19 mouse cellular contexts compared by ENCODE assay signal in genomic region chr14:61223740-61224139, GRCm38 (mm10). TPM values are rescaled to one million over a fixed set of nuclear protein-coding genes. Genes with fewer than 3 reads are reported as not detected.
DNase-seq lines count a peak whose midpoint lies in the region; ATAC-seq and TF ChIP-seq lines count a peak whose summit lies in the region.
"Had no signal": no experiment of that assay in that cellular context is flagged by ENCODE, and none has a peak within 500 bp of the region (broad histone marks: within the 10 kb centered on the region; RNA-seq: fewer than 3 reads in every experiment).

No protein-coding gene starts in this region.

- DNase-seq in layer of hippocampus, postnatal 36 days: peak; percentile 6 to 11
- no peak for DNase-seq in layer of hippocampus, adult 11-12 months (ENCODE audit: low spot score)
- peak; percentile 46 for DNase-seq in embryo, embryonic 10.5 days (ENCODE audit: low spot score)
- DNase-seq in cerebellum, adult 9-11 months: no peak
- no peak for DNase-seq in right cerebral cortex, postnatal 14 days
- DNase-seq: gastrocnemius, adult 2 months; liver; liver, postnatal 0 days; lung, postnatal 36 days; right cerebral cortex, adult 18-20 months had no signal

- H3K4me3 ChIP-seq in embryonic facial prominence, embryonic 13.5 days: no peak overlapping the region
- H3K4me3 ChIP-seq in myocyte: no peak overlapping the region
- H3K4me3 ChIP-seq in forebrain, embryonic 15.5 days: no peak overlapping the region
- H3K4me3 ChIP-seq: gastrocnemius, adult 2 months; heart, embryonic 15.5 days; hindbrain, embryonic 12.5 days; midbrain, embryonic 13.5 days had no signal

- WGBS in embryonic facial prominence, embryonic 13.5 days: 38% methylated on average over 4 of the region's 4 CpGs
- WGBS in forebrain, embryonic 15.5 days: 79% methylated on average over 4 of the region's 4 CpGs

- no peak overlapping the region for H3K4me2 ChIP-seq in embryonic facial prominence, embryonic 13.5 days
- no peak overlapping the region for H3K4me2 ChIP-seq in myocyte (ENCODE audit: low read depth)
- no peak overlapping the region for H3K4me2 ChIP-seq in forebrain, embryonic 15.5 days (replicated peaks)
- H3K4me2 ChIP-seq: heart, embryonic 15.5 days; hindbrain, embryonic 12.5 days; midbrain, embryonic 13.5 days had no signal

- no peak overlapping the region for H3K9ac ChIP-seq in embryonic facial prominence, embryonic 13.5 days
- H3K9ac ChIP-seq in forebrain, embryonic 15.5 days (replicated peaks): no peak overlapping the region
- H3K9ac ChIP-seq: heart, embryonic 15.5 days; hindbrain, embryonic 12.5 days; liver, postnatal 0 days; midbrain, embryonic 13.5 days had no signal

- H3ac ChIP-seq in myocyte (ENCODE audit: control insufficient read depth, insufficient read length): no peak overlapping the region

- H3K79me2 ChIP-seq in myocyte (ENCODE audit: control insufficient read depth, insufficient read depth): no peaks in the 10 kb centered on the region

- peak overlapping the region; percentile 28 for H3K27ac ChIP-seq in embryonic facial prominence, embryonic 13.5 days
- no peak overlapping the region for H3K27ac ChIP-seq in forebrain, embryonic 15.5 days (replicated peaks)
- H3K27ac ChIP-seq: gastrocnemius, adult 2 months; heart, embryonic 15.5 days; hindbrain, embryonic 12.5 days; midbrain, embryonic 13.5 days had no signal

- TF ChIP-seq POLR2A in myocyte (IDR thresholded peaks at IDR 0.05; ENCODE audit: insufficient read length, low read depth): no peak

- 0 out of 2 replicates have a peak, but pooled peaks have one; percentile 43 for ATAC-seq in embryonic facial prominence, embryonic 13.5 days (ENCODE audit: insufficient number of reproducible peaks, insufficient read depth, low FRiP score, low TSS enrichment, low read depth)
- no peak for ATAC-seq in forebrain, embryonic 15.5 days (replicated peaks)
- ATAC-seq: CD4-positive, CD25-positive, alpha-beta regulatory T cell, adult 4 months; forebrain, embryonic 14.5 days; midbrain, embryonic 13.5 days had no signal

- H3K4me1 ChIP-seq in embryonic facial prominence, embryonic 13.5 days: peaks cover 19% of the 10 kb centered on the region
- H3K4me1 ChIP-seq in forebrain, embryonic 15.5 days: peaks cover 6% of the 10 kb centered on the region; the same call in 1 of the 2 replicates
- H3K4me1 ChIP-seq: hindbrain, embryonic 12.5 days; midbrain, embryonic 13.5 days had no signal

- no peaks in the 10 kb centered on the region for H3K27me3 ChIP-seq in embryonic facial prominence, embryonic 13.5 days
- no peaks in the 10 kb centered on the region for H3K27me3 ChIP-seq in myocyte (ENCODE audit: control insufficient read depth, insufficient read depth, insufficient read length)
- H3K27me3 ChIP-seq in forebrain, embryonic 15.5 days: no peaks in the 10 kb centered on the region
- H3K27me3 ChIP-seq: heart, embryonic 15.5 days; hindbrain, embryonic 12.5 days; midbrain, embryonic 13.5 days had no signal

- no peaks in the 10 kb centered on the region for H3K9me3 ChIP-seq in embryonic facial prominence, embryonic 13.5 days
- no peaks in the 10 kb centered on the region for H3K9me3 ChIP-seq in forebrain, embryonic 15.5 days
- H3K9me3 ChIP-seq: G1E; heart, embryonic 15.5 days; midbrain, embryonic 13.5 days had no signal

- H3K36me3 ChIP-seq in embryonic facial prominence, embryonic 13.5 days: no peaks in the 10 kb centered on the region
- H3K36me3 ChIP-seq in myocyte (ENCODE audit: control insufficient read depth, insufficient read depth): peaks cover 5% of the 10 kb centered on the region
- no peaks in the 10 kb centered on the region for H3K36me3 ChIP-seq in forebrain, embryonic 15.5 days
- H3K36me3 ChIP-seq: G1E; hindbrain, embryonic 12.5 days; midbrain, embryonic 13.5 days had no signal

TF ChIP-seq in myocyte, 11 proteins besides CTCF, POLR2A, EP300 and RAD21:
- no peak for TF ChIP-seq TCF12 (IDR thresholded peaks at IDR 0.05; ENCODE audit: insufficient read depth, poor library complexity, severe bottlenecking)
- TF ChIP-seq REST (IDR thresholded peaks at IDR 0.05; ENCODE audit: insufficient read depth, insufficient read length): no peak
- TF ChIP-seq MAX (IDR thresholded peaks at IDR 0.05; ENCODE audit: low read depth): no peak
- TF ChIP-seq MYOG (IDR thresholded peaks at IDR 0.05; ENCODE audit: control insufficient read depth in 1 of 3, insufficient read depth in 1 of 3, insufficient read length in 2 of 3, low read depth in 2 of 3): peak in 2 of 3 experiments; percentile 40 to 62
- no peak for TF ChIP-seq USF1 (IDR thresholded peaks at IDR 0.05; ENCODE audit: low read depth)
- TF ChIP-seq POLR2AphosphoS2 (IDR thresholded peaks at IDR 0.05; ENCODE audit: insufficient read length, low read depth): peak; percentile 15
- TF ChIP-seq CEBPB (IDR thresholded peaks at IDR 0.05; ENCODE audit: insufficient read depth, poor library complexity, severe bottlenecking): no peak
- peak in 2 of 3 experiments; percentile 42 to 55 for TF ChIP-seq MYOD1 (IDR thresholded peaks at IDR 0.05; ENCODE audit: control insufficient read depth in 1 of 3, insufficient read length in 2 of 3, low read depth in 2 of 3)
- TF ChIP-seq E2F4 (IDR thresholded peaks at IDR 0.05; ENCODE audit: insufficient read depth): no peak
- TF ChIP-seq SRF (IDR thresholded peaks at IDR 0.05; ENCODE audit: control insufficient read depth, insufficient read length, low read depth): no peak
- TF ChIP-seq TCF3 (IDR thresholded peaks at IDR 0.05; ENCODE audit: insufficient read length, low read depth): no peak

RNA-seq across cellular contexts. Expression of gene Sgcg, which starts 34.5 kb away (rescaled TPM):
- not detected for total RNA-seq in layer of hippocampus, postnatal 36 days (2021)
- polyA plus RNA-seq in embryonic facial prominence, embryonic 13.5 days (2015; fragmentation: Nextera tagmentation; extraction: Ambion mirVana): 0.98 and 1.3 TPM in 2 replicates
- polyA plus RNA-seq in myocyte (2012; fragmentation: generic; extraction: Trizol): 60.1 TPM
- 0.20 TPM in 1 of 2 replicates, not detected in the other for polyA plus RNA-seq in forebrain, embryonic 15.5 days (2015; fragmentation: Nextera tagmentation; extraction: Ambion mirVana)
- polyA plus RNA-seq: CD4-positive, CD25-positive, alpha-beta regulatory T cell, adult 4 months; G1E; liver, postnatal 0 days; midbrain, embryonic 13.5 days had no signal

Comparison
In these comparisons a context has a peak if more than half of its experiments do, and no peak if none do; other contexts are left out.
1. DNase-seq: peak in layer of hippocampus, postnatal 36 days (2 of 2) and embryo, embryonic 10.5 days (single experiment); none in layer of hippocampus, adult 11-12 months (single experiment), cerebellum, adult 9-11 months (single experiment) and right cerebral cortex, postnatal 14 days (single experiment).
2. RNA of gene Sgcg, which starts 34.5 kb away (polyA plus RNA-seq): 60.1 TPM in myocyte (single experiment); 0.98 to 1.3 TPM in embryonic facial prominence, embryonic 13.5 days and 0.20 TPM in forebrain, embryonic 15.5 days; every median in the first group is over 10 times any median in the second.